Mouse (Mus musculus): ENCODE measurements around the gene Timm50.

GRCm38 (mm10) chr7:28335471-28335870, 23.6 kb upstream of the Timm50 start:
- TF ChIP-seq CTCF (IDR thresholded peaks at IDR 0.05; ENCODE audit: extremely low read depth, insufficient read depth, low read length) (no peak), POLR2A (IDR thresholded peaks at IDR 0.05; ENCODE audit: extremely low read depth, insufficient read depth, low read length) (no peak)
